Mouse (Mus musculus): ENCODE data around the gene 2900011O08Rik.

- no peak for TF ChIP-seq CTCF (IDR thresholded peaks at IDR 0.05)
- no peak for TF ChIP-seq POLR2A (IDR thresholded peaks at IDR 0.05; ENCODE audit: insufficient read depth, low read depth, low read length)
- TF ChIP-seq EP300 (IDR thresholded peaks at IDR 0.05; ENCODE audit: insufficient read depth, low read depth, low read length): no peak
These were observed 66.7 kb downstream of the 2900011O08Rik start for GRCm38 (mm10) chr16:14053116-14053515.
